Mouse (Mus musculus): ENCODE measurements around the gene Tmem182. TPM values are rescaled to one million over a fixed set of nuclear protein-coding genes. Genes with fewer than 3 reads are reported as not detected.

The Tmem182 gene
- total and polyA plus RNA-seq, 2 experiments: 0.28 TPM; not detected in 1

DNA sequence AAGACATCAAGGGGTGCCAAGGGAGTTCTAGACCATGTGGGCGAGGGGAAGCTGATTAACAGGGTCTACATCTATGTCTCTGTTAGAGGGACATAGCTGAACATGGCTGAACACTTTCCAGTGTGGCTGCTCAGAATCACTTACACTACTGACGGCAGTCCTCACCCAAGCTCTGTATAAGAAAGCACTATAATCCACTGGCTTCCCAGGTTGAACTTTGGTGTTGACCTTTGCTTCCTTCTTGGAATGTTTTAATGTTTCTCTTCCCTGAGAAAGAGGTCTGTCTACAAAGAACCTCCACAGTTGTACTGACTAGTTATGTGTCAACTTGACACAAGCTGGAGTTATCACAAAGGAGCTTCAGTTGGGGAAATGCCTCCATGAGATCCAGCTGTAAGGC lies 29.3 kb upstream of the Tmem182 start:
- no peak overlapping the region for H3K9ac ChIP-seq (ENCODE audit: low read depth, low read length)
- H3K79me2 ChIP-seq (ENCODE audit: control insufficient read depth, insufficient read depth, low read length): no peaks in the 10 kb centered on the region
- TF ChIP-seq CTCF (IDR thresholded peaks at IDR 0.05; ENCODE audit: low read depth, low read length) (no peak), POLR2A (IDR thresholded peaks at IDR 0.05; ENCODE audit: extremely low read depth, insufficient read depth, low read length) (no peak)
- 90% methylated on average over 2 of the region's 2 CpGs for WGBS
- peaks cover 9% of the 10 kb centered on the region for H3K36me3 ChIP-seq (ENCODE audit: control insufficient read depth, insufficient read depth, low read length)
- DNase-seq (ENCODE audit: extremely low read depth, low read depth, low spot score): no peak
- H3K27me3 ChIP-seq (ENCODE audit: control insufficient read depth, insufficient read depth, low read length): no peaks in the 10 kb centered on the region; the same call in 1 of the 2 replicates
- no peaks in the 10 kb centered on the region for H3K4me1 ChIP-seq (ENCODE audit: control insufficient read depth, insufficient read depth, low read length)
- H3K4me3 ChIP-seq (ENCODE audit: insufficient read depth, low read depth, low read length): no peak overlapping the region
- no peak overlapping the region for H3K27ac ChIP-seq (replicated peaks; ENCODE audit: insufficient read depth, low read depth, low read length)

DNA sequence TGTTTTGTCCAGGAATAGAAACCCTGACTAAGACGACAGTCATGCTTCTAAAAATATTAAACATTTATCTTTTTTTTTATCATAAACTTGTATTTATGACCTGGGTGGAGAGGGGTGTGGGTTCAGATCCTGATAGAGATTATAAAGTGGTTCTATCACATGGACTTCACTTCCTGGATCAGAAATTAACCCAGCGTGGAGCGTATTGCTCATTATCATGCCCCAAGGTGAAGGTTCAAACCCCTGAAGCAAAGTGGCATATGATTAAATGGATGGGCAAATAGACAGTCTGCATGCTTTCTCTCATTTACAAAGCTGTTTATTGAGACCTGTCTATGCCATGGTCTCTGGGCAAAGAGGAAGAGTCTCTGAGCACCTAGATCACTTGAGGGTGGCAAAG lies 28.6 kb upstream of the Tmem182 start:
- Histone ChIP-seq H3K9ac (ENCODE audit: low read depth, low read length) (no peak overlapping the region), H3K27ac (replicated peaks; ENCODE audit: insufficient read depth, low read depth, low read length) (no peak overlapping the region), H3K4me3 (ENCODE audit: insufficient read depth, low read depth, low read length) (no peak overlapping the region), H3K36me3 (ENCODE audit: control insufficient read depth, insufficient read depth, low read length) (peaks cover 9% of the 10 kb centered on the region), H3K4me1 (ENCODE audit: control insufficient read depth, insufficient read depth, low read length) (no peaks in the 10 kb centered on the region), H3K79me2 (ENCODE audit: control insufficient read depth, insufficient read depth, low read length) (no peaks in the 10 kb centered on the region), H3K27me3 (ENCODE audit: control insufficient read depth, insufficient read depth, low read length) (no peaks in the 10 kb centered on the region)
- no peak for DNase-seq (ENCODE audit: extremely low read depth, low read depth, low spot score)
- TF ChIP-seq POLR2A (IDR thresholded peaks at IDR 0.05; ENCODE audit: extremely low read depth, insufficient read depth, low read length): no peak
- TF ChIP-seq CTCF (IDR thresholded peaks at IDR 0.05; ENCODE audit: low read depth, low read length): no peak
- 94% methylated on average over 3 of the region's 3 CpGs for WGBS

DNA sequence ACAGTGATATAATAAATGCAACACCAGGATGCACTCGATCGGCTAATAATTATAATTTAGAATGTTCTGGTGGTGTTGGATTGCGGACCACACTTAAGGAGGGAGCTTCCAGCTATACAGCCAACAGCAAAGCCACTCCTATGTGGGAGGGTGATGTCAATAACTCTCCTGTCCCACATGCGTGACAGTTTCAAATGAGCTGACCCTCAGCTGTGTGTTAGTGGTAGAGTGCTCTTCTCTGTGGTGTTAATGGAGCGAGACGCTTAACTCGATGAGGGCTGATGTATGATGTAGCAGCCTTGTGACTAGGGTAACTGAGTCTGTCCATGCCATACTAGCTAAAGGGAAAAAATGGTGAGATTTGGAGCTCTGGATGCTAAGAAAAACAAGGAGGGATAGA lies 22.0 kb upstream of the Tmem182 start:
- 96% methylated on average over 7 of the region's 7 CpGs for WGBS
- TF ChIP-seq CTCF (IDR thresholded peaks at IDR 0.05; ENCODE audit: low read depth, low read length): no peak
- TF ChIP-seq POLR2A (IDR thresholded peaks at IDR 0.05; ENCODE audit: extremely low read depth, insufficient read depth, low read length): no peak
- no peaks in the 10 kb centered on the region for H3K79me2 ChIP-seq (ENCODE audit: control insufficient read depth, insufficient read depth, low read length)

DNA sequence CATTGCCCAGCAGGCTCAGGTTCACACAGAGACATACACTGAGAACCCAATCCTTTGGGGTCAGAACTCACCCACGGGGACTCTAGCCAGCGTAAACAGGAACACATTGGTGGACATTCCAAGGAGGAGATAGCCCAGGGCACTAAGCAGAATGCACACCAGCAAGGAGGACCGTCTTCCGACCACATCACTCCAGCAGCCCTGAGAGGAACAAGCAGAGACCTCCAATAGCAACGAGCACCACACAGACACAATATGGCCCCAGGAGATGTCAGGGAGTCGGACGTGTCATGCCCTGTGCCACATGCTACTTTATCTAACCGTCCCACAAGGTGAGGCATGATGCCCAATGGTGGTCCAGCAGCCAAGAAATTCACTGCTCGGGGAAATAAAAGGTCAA lies 21.1 kb upstream of the Tmem182 start:
- Histone ChIP-seq H3K4me3 (ENCODE audit: insufficient read depth, low read depth, low read length) (no peak overlapping the region), H3K79me2 (ENCODE audit: control insufficient read depth, insufficient read depth, low read length) (no peaks in the 10 kb centered on the region), H3K27ac (replicated peaks; ENCODE audit: insufficient read depth, low read depth, low read length) (no peak overlapping the region), H3K36me3 (ENCODE audit: control insufficient read depth, insufficient read depth, low read length) (peaks cover 2% of the 10 kb centered on the region; the same call in 1 of the 2 replicates), H3K27me3 (ENCODE audit: control insufficient read depth, insufficient read depth, low read length) (no peaks in the 10 kb centered on the region), H3K4me1 (ENCODE audit: control insufficient read depth, insufficient read depth, low read length) (no peaks in the 10 kb centered on the region), H3K9ac (ENCODE audit: low read depth, low read length) (no peak overlapping the region)
- WGBS: 92% methylated on average over 9 of the region's 9 CpGs
- DNase-seq (ENCODE audit: extremely low read depth, low read depth, low spot score): no peak
- TF ChIP-seq POLR2A (IDR thresholded peaks at IDR 0.05; ENCODE audit: extremely low read depth, insufficient read depth, low read length) (no peak), CTCF (IDR thresholded peaks at IDR 0.05; ENCODE audit: low read depth, low read length) (no peak)

More for the DNA sequence above, 22.0 kb upstream of the Tmem182 start:
- no peak overlapping the region for H3K27ac ChIP-seq (replicated peaks; ENCODE audit: insufficient read depth, low read depth, low read length)
- H3K4me3 ChIP-seq (ENCODE audit: insufficient read depth, low read depth, low read length): no peak overlapping the region
- no peaks in the 10 kb centered on the region for H3K27me3 ChIP-seq (ENCODE audit: control insufficient read depth, insufficient read depth, low read length)
- H3K9ac ChIP-seq (ENCODE audit: low read depth, low read length): no peak overlapping the region
- DNase-seq (ENCODE audit: extremely low read depth, low read depth, low spot score): no peak
- peaks cover 8% of the 10 kb centered on the region for H3K36me3 ChIP-seq (ENCODE audit: control insufficient read depth, insufficient read depth, low read length)
- no peaks in the 10 kb centered on the region for H3K4me1 ChIP-seq (ENCODE audit: control insufficient read depth, insufficient read depth, low read length)

DNA sequence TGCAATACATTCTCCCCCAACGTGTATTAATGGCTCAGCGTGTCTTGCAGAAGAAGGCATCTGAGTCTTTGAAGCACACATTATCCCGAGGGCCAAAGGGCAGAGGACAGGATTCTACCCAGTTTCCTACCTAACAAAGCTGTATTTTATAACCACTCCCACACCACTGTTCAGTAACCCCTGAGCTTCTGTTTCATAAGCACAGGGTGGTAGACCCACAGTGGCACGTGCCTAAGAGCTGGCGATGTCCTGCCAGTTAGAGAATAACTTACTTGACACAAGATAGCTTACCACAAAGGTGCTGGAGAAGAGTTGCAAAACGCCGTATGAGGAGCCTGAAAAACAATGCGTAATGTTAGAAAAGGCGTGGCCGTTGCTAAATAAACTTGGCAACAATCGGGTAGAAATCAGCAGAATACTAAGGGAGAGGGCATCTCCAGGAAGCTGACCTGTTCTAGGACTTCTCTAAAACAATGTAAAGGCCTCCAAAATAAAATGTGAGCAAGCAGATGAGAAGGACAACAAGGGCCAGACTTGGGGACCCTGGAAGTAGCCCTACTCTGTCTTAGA lies 19.4 kb upstream of the Tmem182 start:
- H3K27ac ChIP-seq (replicated peaks; ENCODE audit: insufficient read depth, low read depth, low read length): no peak overlapping the region

DNA sequence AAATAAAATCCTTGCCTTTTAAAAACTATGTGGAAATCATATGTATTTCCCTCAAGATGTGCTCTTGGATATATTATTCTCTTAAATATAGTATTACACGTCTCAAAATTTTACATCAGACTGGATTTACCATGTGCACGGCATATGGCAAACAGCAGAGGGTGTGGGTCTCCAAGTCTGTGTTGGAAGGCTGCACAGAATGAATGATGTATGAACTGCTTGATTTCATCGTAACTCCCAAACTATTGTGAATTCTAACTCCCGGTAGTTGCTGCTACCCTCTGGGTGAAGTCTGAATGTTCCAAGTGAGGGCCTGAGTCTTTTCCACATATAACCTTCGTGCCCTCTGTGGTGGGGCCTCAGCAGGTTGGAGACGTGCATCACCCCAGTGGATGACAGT lies 16.4 kb upstream of the Tmem182 start:
- Histone ChIP-seq H3K27ac (replicated peaks; ENCODE audit: insufficient read depth, low read depth, low read length) (no peak overlapping the region), H3K4me3 (ENCODE audit: insufficient read depth, low read depth, low read length) (no peak overlapping the region), H3K4me1 (ENCODE audit: control insufficient read depth, insufficient read depth, low read length) (peaks cover 6% of the 10 kb centered on the region), H3K9ac (ENCODE audit: low read depth, low read length) (no peak overlapping the region), H3K79me2 (ENCODE audit: control insufficient read depth, insufficient read depth, low read length) (no peaks in the 10 kb centered on the region), H3K36me3 (ENCODE audit: control insufficient read depth, insufficient read depth, low read length) (no peaks in the 10 kb centered on the region), H3K27me3 (ENCODE audit: control insufficient read depth, insufficient read depth, low read length) (no peaks in the 10 kb centered on the region)
- 91% methylated on average over 6 of the region's 6 CpGs for WGBS
- no peak for DNase-seq (ENCODE audit: extremely low read depth, low read depth, low spot score)
- TF ChIP-seq POLR2A (IDR thresholded peaks at IDR 0.05; ENCODE audit: extremely low read depth, insufficient read depth, low read length): no peak
- no peak for TF ChIP-seq CTCF (IDR thresholded peaks at IDR 0.05; ENCODE audit: low read depth, low read length)

More for the DNA sequence above, 19.4 kb upstream of the Tmem182 start:
- H3K4me3 ChIP-seq (ENCODE audit: insufficient read depth, low read depth, low read length): no peak overlapping the region
- no peak overlapping the region for H3K9ac ChIP-seq (ENCODE audit: low read depth, low read length)
- no peaks in the 10 kb centered on the region for H3K36me3 ChIP-seq (ENCODE audit: control insufficient read depth, insufficient read depth, low read length)
- no peaks in the 10 kb centered on the region for H3K79me2 ChIP-seq (ENCODE audit: control insufficient read depth, insufficient read depth, low read length)
- WGBS: 78% methylated on average over 11 of the region's 11 CpGs
- no peak for TF ChIP-seq POLR2A (IDR thresholded peaks at IDR 0.05; ENCODE audit: extremely low read depth, insufficient read depth, low read length)
- TF ChIP-seq CTCF (IDR thresholded peaks at IDR 0.05; ENCODE audit: low read depth, low read length): no peak
- no peaks in the 10 kb centered on the region for H3K27me3 ChIP-seq (ENCODE audit: control insufficient read depth, insufficient read depth, low read length)
- no peak for DNase-seq (ENCODE audit: extremely low read depth, low read depth, low spot score)
- peaks cover 6% of the 10 kb centered on the region for H3K4me1 ChIP-seq (ENCODE audit: control insufficient read depth, insufficient read depth, low read length)

Measured in liver, adult 2 months (tissue).